Mouse (Mus musculus) thymus, postnatal 25 days (tissue): ENCODE results near the gene Ccdc194.
"Not testable (repeated sequence)": the region's sequence is repeated elsewhere in the genome, so short reads cannot be mapped to it uniquely, and the experiment has no call there.

Experiments
- DNase-seq: peaks from one replicate; pipeline ENCODE4 v3.0.0; 2022

Gene Ccdc194

GRCm38 (mm10) chr8:71552770-71553169, 27.3 kb upstream of the Ccdc194 start:
- no peak for DNase-seq

- DNase-seq = peak; percentile 46
Observed at GRCm38 (mm10) chr8:71550754-71551153, 25.2 kb upstream of the Ccdc194 start.

GRCm38 (mm10) chr8:71547590-71547989, 22.1 kb upstream of the Ccdc194 start:
- peak; percentile 73 for DNase-seq

GRCm38 (mm10) chr8:71545053-71545452, 19.5 kb upstream of the Ccdc194 start:
- no peak for DNase-seq

GRCm38 (mm10) chr8:71543755-71544154, 18.2 kb upstream of the Ccdc194 start:
- no peak for DNase-seq

- peak; percentile 93 for DNase-seq
Observed at GRCm38 (mm10) chr8:71542632-71543343, 17.3 kb upstream of the Ccdc194 start, which contains the start of gene Mvb12a. Gene Mvb12a (plus strand): TSS chr8:71542922.

GRCm38 (mm10) chr8:71537028-71537867, 11.7 kb upstream of the Ccdc194 start, which contains the start of gene Bst2:
Gene Bst2 (minus strand): TSS chr8:71537456.
- DNase-seq = peak; percentile 91

GRCm38 (mm10) chr8:71535663-71536062, 10.2 kb upstream of the Ccdc194 start:
- DNase-seq = peak; percentile 71

GRCm38 (mm10) chr8:71534263-71534810, 8.8 kb upstream of the Ccdc194 start:
- no peak for DNase-seq

GRCm38 (mm10) chr8:71530735-71531467, 5.4 kb upstream of the Ccdc194 start:
- not testable (repeated sequence) for DNase-seq

- peak; percentile 64 for DNase-seq
Observed at GRCm38 (mm10) chr8:71528362-71529073, 3.0 kb upstream of the Ccdc194 start.

GRCm38 (mm10) chr8:71527162-71527870, 1.8 kb upstream of the Ccdc194 start:
- DNase-seq = no peak

- no peak for DNase-seq
Observed at GRCm38 (mm10) chr8:71526272-71526671, 761 bp upstream of the Ccdc194 start.

- peak; percentile 97 for DNase-seq
Observed at GRCm38 (mm10) chr8:71521634-71522033, 3.9 kb downstream of the Ccdc194 start.

GRCm38 (mm10) chr8:71519037-71519825, 6.3 kb downstream of the Ccdc194 start:
- peak; percentile 54 for DNase-seq

GRCm38 (mm10) chr8:71516786-71517185, 8.7 kb downstream of the Ccdc194 start:
- DNase-seq = no peak

- DNase-seq = no peak
Observed at GRCm38 (mm10) chr8:71515043-71515442, 10.5 kb downstream of the Ccdc194 start.

GRCm38 (mm10) chr8:71513018-71513754, 12.3 kb downstream of the Ccdc194 start:
- DNase-seq = no peak

GRCm38 (mm10) chr8:71511644-71512043, 13.9 kb downstream of the Ccdc194 start, which contains the start of gene Plvap:
Gene Plvap (minus strand): TSS chr8:71511752.
- no peak for DNase-seq

- DNase-seq = no peak
Observed at GRCm38 (mm10) chr8:71509316-71509715, 16.2 kb downstream of the Ccdc194 start.
